Comparison of ENCODE assay signal across 13 mouse cellular contexts in the genomic region with DNA sequence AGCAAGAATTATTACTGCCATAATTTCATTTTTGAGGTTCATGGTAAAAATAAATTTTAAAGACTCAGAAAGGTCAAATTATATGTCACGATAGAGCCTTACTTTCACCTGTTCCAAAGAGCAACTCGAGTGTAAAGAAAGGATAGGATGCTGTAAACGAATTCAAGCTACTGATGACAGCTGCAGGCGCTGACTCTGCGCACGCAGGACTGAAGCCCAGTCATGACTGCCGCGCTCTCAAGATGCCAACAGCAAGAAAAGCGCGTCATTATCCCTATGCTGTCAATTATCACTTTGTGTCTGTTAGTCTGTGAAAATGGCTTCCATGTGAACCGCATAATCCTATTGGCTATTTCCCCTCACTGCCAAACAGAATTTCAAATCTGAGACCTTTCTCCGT. TPM values are rescaled to one million over a fixed set of nuclear protein-coding genes. Genes with fewer than 3 reads are reported as not detected.
DNase-seq lines count a peak whose midpoint lies in the region; ATAC-seq and TF ChIP-seq lines count a peak whose summit lies in the region.
"Had no signal": no experiment of that assay in that cellular context is flagged by ENCODE, and none has a peak within 500 bp of the region (broad histone marks: within the 10 kb centered on the region; RNA-seq: fewer than 3 reads in every experiment).

No protein-coding gene starts in this region.

- H3K9me3 ChIP-seq in heart, embryonic 10.5 days = peaks cover 4% of the 10 kb centered on the region; the same call in 1 of the 2 replicates
- no peaks in the 10 kb centered on the region for H3K9me3 ChIP-seq in kidney, embryonic 15.5 days (replicated peaks)
- no peaks in the 10 kb centered on the region for H3K9me3 ChIP-seq in stomach, postnatal 0 days (ENCODE audit: control insufficient read depth, low read length)

- H3K27me3 ChIP-seq in heart, embryonic 10.5 days (ENCODE audit: insufficient read depth, poor library complexity, severe bottlenecking) = no peaks in the 10 kb centered on the region
- H3K27me3 ChIP-seq in kidney, embryonic 15.5 days = peaks cover 4% of the 10 kb centered on the region
- H3K27me3 ChIP-seq in stomach, postnatal 0 days (ENCODE audit: control insufficient read depth, insufficient read depth, low read length) = no peaks in the 10 kb centered on the region

- ATAC-seq in kidney, embryonic 15.5 days (replicated peaks; ENCODE audit: low FRiP score) = no peak
- ATAC-seq in stomach, postnatal 0 days (ENCODE audit: low FRiP score, low TSS enrichment) = 0 out of 2 replicates have a peak, but pooled peaks have one; percentile 23

- intact Hi-C loops in heart, postnatal 25 days (cut with DNase I) = no loop called here

- no peaks in the 10 kb centered on the region for H3K36me3 ChIP-seq in heart, embryonic 10.5 days
- no peaks in the 10 kb centered on the region for H3K36me3 ChIP-seq in kidney, embryonic 15.5 days
- no peaks in the 10 kb centered on the region for H3K36me3 ChIP-seq in stomach, postnatal 0 days (ENCODE audit: control insufficient read depth, insufficient read depth, low read length)

- no peak overlapping the region for H3K27ac ChIP-seq in heart, embryonic 10.5 days
- H3K27ac ChIP-seq in kidney, embryonic 15.5 days = no peak overlapping the region
- peak overlapping the region; percentile 18; the same call in 1 of the 2 replicates for H3K27ac ChIP-seq in stomach, postnatal 0 days (replicated peaks)
- H3K27ac ChIP-seq: macrophage had no signal

- 59% methylated on average over 12 of the region's 12 CpGs for WGBS in heart, embryonic 10.5 days
- WGBS in kidney, embryonic 15.5 days = 85% methylated on average over 12 of the region's 12 CpGs
- WGBS in stomach, postnatal 0 days = 52% methylated on average over 12 of the region's 12 CpGs

- no peak for DNase-seq in heart, embryonic 10.5 days (ENCODE audit: low spot score)
- DNase-seq in heart, postnatal 25 days (ENCODE audit: low spot score) = no peak
- DNase-seq in kidney, adult 8-10 months = no peak
- peak; percentile 31 for DNase-seq in retina, postnatal 1 day
- no peak for DNase-seq in retina, embryonic 14.5 days (ENCODE audit: low spot score)
- peak; percentile 38 for DNase-seq in stomach, postnatal 0 days (ENCODE audit: low spot score)
- no peak for DNase-seq in cerebellum, postnatal 10 days
- DNase-seq: adrenal gland, postnatal 10 days; B cell, adult 2 months; thymus, postnatal 4 days had no signal

- H3K4me1 ChIP-seq in heart, embryonic 10.5 days = peaks cover 4% of the 10 kb centered on the region; the same call in 1 of the 2 replicates
- peaks cover 13% of the 10 kb centered on the region for H3K4me1 ChIP-seq in kidney, embryonic 15.5 days
- H3K4me1 ChIP-seq in stomach, postnatal 0 days (replicated peaks; ENCODE audit: control insufficient read depth, insufficient read depth) = no peaks in the 10 kb centered on the region

- no peak for TF ChIP-seq EP300 in stomach, postnatal 0 days (optimal IDR thresholded peaks at IDR 0.05)

- no peak for TF ChIP-seq CTCF in stomach, postnatal 0 days (IDR thresholded peaks at IDR 0.05; ENCODE audit: low read depth)

- H3K9ac ChIP-seq in kidney, embryonic 15.5 days = no peak overlapping the region
- H3K9ac ChIP-seq in stomach, postnatal 0 days (ENCODE audit: low read length) = no peak overlapping the region

- H3K4me2 ChIP-seq in kidney, embryonic 15.5 days = peak overlapping the region; percentile 40; the same call in 1 of the 2 replicates
- peak overlapping the region; percentile 36 for H3K4me2 ChIP-seq in stomach, postnatal 0 days (replicated peaks; ENCODE audit: low read depth)

- peak overlapping the region; percentile 48 for H3K4me3 ChIP-seq in heart, embryonic 10.5 days
- H3K4me3 ChIP-seq in kidney, embryonic 15.5 days (replicated peaks) = no peak overlapping the region
- H3K4me3 ChIP-seq in stomach, postnatal 0 days (ENCODE audit: low read depth, low read length) = peak overlapping the region; percentile 30

RNA-seq across cellular contexts. Expression of a gene that starts 0.5 kb away (rescaled TPM):
- polyA plus RNA-seq in heart, embryonic 10.5 days (2016; fragmentation: Nextera tagmentation; extraction: Ambion mirVana) = 0.62 and 2.3 TPM in 2 replicates
- total RNA-seq in heart, postnatal 25 days (2021) = not detected
- 0.16 and 0.22 TPM in 2 replicates for polyA plus RNA-seq in kidney, embryonic 15.5 days (2015; fragmentation: Nextera tagmentation; extraction: Ambion mirVana)
- 5.1 and 6.6 TPM in 2 replicates for polyA plus RNA-seq in stomach, postnatal 0 days (2015; fragmentation: Nextera tagmentation; extraction: Ambion mirVana)
- total RNA-seq: ES-E14 had no signal
- polyA plus RNA-seq: macrophage had no signal

Comparison
In these comparisons a context has a peak if more than half of its experiments do, and no peak if none do; other contexts are left out.
1. DNase-seq: peak in retina, postnatal 1 day (single experiment) and stomach, postnatal 0 days (single experiment); none in heart, embryonic 10.5 days (single experiment), heart, postnatal 25 days (single experiment), kidney, adult 8-10 months (0 of 2), retina, embryonic 14.5 days (single experiment) and cerebellum, postnatal 10 days (0 of 2).